Mouse (Mus musculus) G1E (cell line): ENCODE data around the gene Ryr1.

Source experiments
- CTCF ChIP-seq: IDR thresholded peaks from 2 replicates; pipeline ENCODE4 v1.5.1; 2012; ENCODE audit warnings: low read depth, low read length, inconsistent platforms, mixed read lengths
- TAL1 ChIP-seq: conservative IDR thresholded peaks from 2 replicates; pipeline ENCODE4 v1.6.1; 2012; ENCODE audit warnings: low read depth, low read length, inconsistent platforms, mixed read lengths

DNA sequence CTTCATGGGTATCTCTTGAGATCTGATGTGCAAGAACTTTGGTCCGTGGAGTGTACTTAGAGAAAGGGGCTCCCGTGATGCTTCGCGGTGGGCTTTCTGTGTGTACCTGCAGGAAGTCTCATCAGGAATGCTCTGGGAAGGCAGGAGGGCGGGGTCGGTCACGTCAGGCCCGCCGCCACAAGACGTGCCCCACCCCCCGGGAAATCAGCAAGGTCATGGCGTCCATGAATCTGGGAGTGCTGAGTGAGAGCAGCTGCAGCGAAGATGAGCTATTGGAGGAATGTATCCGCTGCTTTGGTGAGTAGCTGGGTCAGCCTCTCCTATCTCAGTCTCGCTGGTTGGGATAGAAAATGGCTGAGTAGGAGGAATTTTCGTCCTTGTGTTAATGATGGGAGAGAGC lies 12.4 kb upstream of the Ryr1 start:
- no peak for TF ChIP-seq TAL1
- TF ChIP-seq CTCF: no peak
